Mouse (Mus musculus) cerebellum, adult 2 months (tissue): ENCODE measurements at regions not wholly inside any gene's neighbourhood (a gene's known extent, or its start where the extent isn't known, plus 50 kb on each side); places are given as distances from the start of the nearest gene placed in this dataset.

Experiments used
- CTCF ChIP-seq: fragments of 200-500 bp; IDR thresholded peaks from 2 replicates; pipeline ENCODE4 v1.5.1; 2011; ENCODE audit warnings: low read depth, mild to moderate bottlenecking, control low read depth, low read length, moderate library complexity, borderline replicate concordance; ENCODE audit not compliant: insufficient read depth
- POLR2A ChIP-seq: fragments of 200-500 bp; IDR thresholded peaks from 2 replicates; pipeline ENCODE4 v1.6.1; 2011; ENCODE audit warnings: low read length, control low read depth, borderline replicate concordance; ENCODE audit not compliant: insufficient read depth

DNA sequence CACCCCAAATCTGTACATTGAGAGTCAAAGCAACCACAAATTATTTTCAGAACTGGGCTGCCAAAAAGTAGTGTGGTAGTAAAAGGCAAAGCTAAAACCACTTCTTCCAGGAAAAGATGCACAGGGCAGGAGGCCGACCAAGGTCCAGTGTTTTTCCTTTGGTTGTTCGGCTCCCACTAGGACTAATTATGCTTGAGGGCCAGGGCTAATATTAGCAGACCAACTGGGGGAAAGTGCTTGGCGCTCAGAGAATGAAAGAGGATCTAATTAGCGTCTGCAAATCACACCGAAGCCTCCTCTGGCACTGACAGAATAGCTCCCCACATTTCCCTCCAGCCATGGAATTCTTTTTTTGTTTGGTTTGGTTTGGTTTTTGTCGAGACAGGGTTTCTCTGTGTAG, 75.1 kb upstream of the Gadd45a start:
- no peak for TF ChIP-seq CTCF
- no peak for TF ChIP-seq POLR2A
